Mouse (Mus musculus) A20 (cell line): ENCODE measurements around the gene Xrn1.
"Not testable (repeated sequence)": the region's sequence is repeated elsewhere in the genome, so short reads cannot be mapped to it uniquely, and the experiment has no call there.

Experiments
- DNase-seq: peaks from one replicate; pipeline ENCODE4 v3.0.0-alpha.2; 2011; ENCODE audit warnings: low read depth, low spot score

Xrn1 gene

DNA sequence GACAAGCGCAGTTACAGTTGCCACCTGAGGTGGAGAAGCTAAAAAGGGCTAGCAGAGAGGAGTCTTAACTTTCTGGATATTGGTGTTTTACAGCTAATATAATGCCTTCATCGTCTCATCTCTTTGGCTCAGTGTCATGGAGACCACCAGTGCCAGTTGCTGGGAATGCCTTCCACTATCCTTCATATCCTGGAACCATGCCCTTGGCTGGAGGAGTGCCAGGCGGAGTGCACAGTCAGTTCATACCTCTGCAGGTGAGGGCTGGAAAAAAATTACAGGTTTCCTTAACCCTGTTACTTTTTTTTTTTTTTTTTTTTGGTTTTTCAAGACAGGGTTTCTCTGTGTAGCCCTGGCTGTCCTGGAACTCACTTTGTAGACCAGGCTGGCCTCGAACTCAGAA is 96.9 kb downstream of the Xrn1 start:
- no peak for DNase-seq

GRCm38 (mm10) chr9:96054878-96055277 is 100.3 kb downstream of the Xrn1 start:
- no peak for DNase-seq

GRCm38 (mm10) chr9:96056417-96057223 is 102.1 kb downstream of the Xrn1 start:
- no peak for DNase-seq

DNA sequence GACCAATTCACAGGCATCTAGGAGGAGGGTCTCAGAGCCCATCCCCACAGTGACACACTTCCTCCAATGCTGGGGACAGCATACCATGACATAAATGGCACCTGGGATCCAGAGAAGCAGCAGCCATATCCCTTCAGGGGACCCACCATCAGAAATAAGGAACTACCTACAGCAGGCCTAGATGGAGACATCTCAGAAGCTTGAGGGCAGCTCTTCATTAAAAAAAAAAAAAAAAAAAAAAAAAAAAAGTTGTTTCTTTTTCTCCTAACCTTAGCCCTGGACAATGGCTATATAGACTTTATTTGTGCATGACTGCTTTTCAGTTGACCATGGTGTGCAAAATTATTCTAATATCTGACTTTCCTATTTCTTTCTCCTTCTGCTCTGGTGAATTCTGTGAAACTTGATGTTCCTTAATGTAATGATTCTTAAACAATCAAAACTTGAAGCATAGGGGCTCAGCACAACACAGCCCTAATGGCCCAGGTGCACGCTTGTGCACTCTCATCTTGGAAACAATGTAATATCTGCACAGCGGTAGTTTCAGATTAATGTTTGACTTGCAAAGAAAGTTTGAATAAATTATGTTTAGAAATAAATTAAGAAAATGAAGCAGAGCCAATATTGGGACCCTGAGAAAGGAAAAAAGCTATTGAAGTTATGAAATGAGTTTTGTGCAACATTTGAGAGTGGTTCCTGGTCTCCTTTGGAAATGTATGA is 108.7 kb downstream of the Xrn1 start:
- DNase-seq, result no peak

DNA sequence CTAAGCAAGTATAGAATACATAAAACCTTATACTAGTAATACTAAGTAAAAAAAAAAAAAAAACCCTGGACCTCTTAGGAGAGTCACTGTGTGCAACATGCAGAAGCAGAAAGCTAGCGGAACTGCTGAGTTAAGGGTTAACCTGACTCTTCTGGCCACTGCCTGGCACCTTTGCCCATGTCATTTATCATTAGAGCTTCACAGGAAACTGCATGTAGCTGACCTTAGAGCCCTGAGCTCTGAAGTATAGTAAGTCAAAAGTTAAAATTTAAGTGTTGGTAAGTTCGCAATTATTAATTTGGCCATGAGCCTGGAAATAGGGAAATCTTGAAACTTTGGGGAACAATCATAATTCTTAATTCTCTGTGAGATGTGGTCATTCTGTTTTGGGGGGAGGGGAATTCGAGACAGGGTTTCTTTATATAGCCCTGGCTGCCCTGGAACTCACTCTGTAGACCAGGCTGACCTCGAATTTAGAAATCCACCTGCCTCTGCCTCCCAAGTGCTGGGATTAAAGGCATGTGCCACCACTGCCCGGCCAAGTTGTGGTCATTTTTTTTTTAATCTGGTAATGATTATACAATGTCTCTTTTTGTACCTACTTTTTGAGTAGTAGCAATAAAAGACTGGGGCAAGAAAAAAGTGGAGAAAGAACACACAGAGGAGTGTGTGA is 109.4 kb downstream of the Xrn1 start:
- DNase-seq, result no peak

DNA sequence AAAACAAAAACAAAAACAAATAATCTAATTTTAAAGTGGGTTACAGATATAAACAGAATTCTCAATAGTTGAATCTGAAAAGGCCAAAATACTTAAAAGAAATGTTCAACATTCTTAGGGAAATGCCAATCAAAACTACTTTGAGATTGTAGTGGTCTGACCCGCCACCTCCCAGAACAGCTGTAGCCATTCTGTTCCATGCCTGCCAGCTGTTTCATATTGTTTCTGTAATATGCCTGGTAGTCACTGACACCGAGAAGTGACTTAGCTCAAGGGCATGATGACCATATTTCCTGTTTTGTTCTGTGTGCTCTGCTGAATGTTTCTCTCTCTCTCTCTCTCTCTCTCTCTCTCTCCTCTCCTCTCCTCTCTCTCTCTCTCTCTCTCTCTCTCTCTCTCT is 112.9 kb downstream of the Xrn1 start:
- no peak for DNase-seq

GRCm38 (mm10) chr9:96078752-96079315 is 124.3 kb downstream of the Xrn1 start:
- no peak for DNase-seq

- DNase-seq, result no peak
Observed at GRCm38 (mm10) chr9:96085293-96085692, 130.7 kb downstream of the Xrn1 start.

GRCm38 (mm10) chr9:96087671-96088070 is 133.1 kb downstream of the Xrn1 start:
- DNase-seq, result no peak

DNA sequence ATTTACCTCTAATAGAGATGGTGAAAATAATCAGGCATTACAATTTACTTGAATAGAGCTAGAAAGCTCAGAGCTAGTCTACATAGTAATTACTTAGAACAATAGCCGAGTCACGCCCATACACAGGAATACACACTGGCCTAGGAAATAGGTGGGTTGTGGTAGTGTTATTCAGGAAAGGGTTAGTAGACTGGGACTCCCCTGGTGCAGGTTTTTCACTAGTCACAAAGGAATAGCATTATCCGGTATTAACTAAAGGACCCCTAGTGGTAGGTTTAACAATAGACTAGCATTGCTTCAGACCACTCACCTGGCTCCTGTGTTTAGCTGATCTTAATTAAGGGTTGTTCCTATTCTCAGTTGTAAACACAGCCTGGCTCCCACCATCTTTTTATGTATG is 133.9 kb downstream of the Xrn1 start:
- DNase-seq, result peak; percentile 30

DNA sequence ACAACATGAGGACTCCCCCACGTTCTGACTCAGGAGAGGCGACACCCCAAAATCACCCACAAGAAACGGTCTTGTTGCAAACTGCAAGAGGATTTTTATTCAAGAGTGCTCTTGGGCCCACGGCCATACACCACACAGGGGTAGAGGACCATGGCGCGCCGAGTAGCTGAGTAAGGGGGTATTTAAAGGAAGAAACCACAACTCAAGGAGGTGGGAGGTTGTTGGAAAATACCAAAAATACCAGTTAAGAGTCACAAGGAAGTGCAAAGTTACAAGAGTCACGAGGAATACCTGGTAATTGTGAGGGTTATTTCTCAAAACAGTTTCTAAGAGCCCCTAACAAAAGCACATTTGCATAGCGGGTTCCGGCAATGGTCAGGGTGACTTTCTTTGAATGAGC is 138.1 kb downstream of the Xrn1 start:
- not testable (repeated sequence) for DNase-seq

- peak; percentile 68 for DNase-seq
Observed at GRCm38 (mm10) chr9:96093221-96093620, 138.7 kb downstream of the Xrn1 start.

- DNase-seq, result no peak
Observed at GRCm38 (mm10) chr9:96094341-96094740, 139.8 kb downstream of the Xrn1 start.

DNA sequence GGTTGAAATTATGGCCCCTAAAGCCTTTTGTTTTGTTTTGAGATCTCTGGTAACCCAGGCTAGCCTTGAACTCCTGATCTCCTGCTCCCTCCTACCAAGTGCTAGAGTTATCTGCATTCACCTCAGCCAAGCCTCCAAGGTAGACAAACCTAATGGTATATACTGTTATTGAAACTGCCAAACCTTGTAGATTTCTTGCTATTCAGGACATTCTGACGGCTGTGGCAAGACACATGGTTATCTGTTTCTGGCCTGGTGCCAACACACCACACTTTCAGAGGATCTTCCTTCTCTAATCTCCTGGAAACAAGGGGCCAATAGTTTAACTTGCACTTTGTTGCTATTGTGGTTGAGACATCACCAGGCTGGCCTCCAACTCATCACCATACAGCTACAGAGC is 140.6 kb downstream of the Xrn1 start:
- DNase-seq, result no peak

DNA sequence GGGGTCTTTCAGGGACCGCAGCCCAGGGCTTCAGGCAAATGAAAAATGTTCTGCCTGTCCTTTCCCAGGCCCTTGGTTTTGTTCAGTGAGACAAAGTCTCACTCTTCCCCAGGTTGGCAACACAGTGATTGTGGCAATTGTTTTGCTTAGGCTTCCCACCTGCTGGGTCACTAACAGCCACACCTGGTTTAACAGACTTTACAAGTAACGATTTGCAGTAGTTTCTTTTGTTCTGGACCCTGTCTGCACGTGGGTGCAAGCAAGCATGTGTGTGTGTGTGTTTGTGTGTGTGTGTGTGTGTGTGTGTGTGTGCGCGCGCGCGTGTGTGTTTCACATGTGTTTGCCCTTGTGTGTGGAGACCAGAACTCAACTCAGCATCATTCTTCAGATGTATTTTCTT is 148.3 kb downstream of the Xrn1 start:
- DNase-seq, result no peak
